Mouse (Mus musculus) liver, postnatal 0 days (tissue): Measurements from ENCODE around the gene Frmd4b. TPM values are rescaled to one million over a fixed set of nuclear protein-coding genes. Genes with fewer than 3 reads are reported as not detected.
A peak's percentile ranks its signal among the peaks of the same experiment; 100 is the strongest.
"Not testable (repeated sequence)": the region's sequence is repeated elsewhere in the genome, so short reads cannot be mapped to it uniquely, and the experiment has no call there.

ENCODE experiments used
- ATAC-seq: fragments of 200-750 bp; cut with Nextera tagmentation; 2 replicates; pipeline ENCODE4 v1.8.0; 2017; ENCODE audit warnings: mild to moderate bottlenecking, moderate library complexity
- DNase-seq: peaks from one replicate; pipeline ENCODE4 v3.0.0-alpha.2; 2016
- H3K27ac ChIP-seq: fragments of 300-500 bp; sonication (generic); 2 replicates; pipeline ENCODE4 v1.5.1; 2014; ENCODE audit warnings: antibody characterized with exemption, moderate library complexity, mild to moderate bottlenecking, low read depth
- H3K27me3 ChIP-seq: fragments of 300-500 bp; sonication (generic); 2 replicates; pipeline ENCODE4 v1.6.1; 2014; ENCODE audit warnings: low read length, control low read depth, mixed read lengths; ENCODE audit not compliant: insufficient read depth
- H3K36me3 ChIP-seq: fragments of 300-500 bp; sonication (generic); replicated peaks from 2 replicates; pipeline ENCODE4 v1.6.1; 2014; ENCODE audit warnings: mild to moderate bottlenecking, control low read depth, low read length, moderate library complexity, mixed read lengths; ENCODE audit not compliant: insufficient read depth
- H3K4me1 ChIP-seq: fragments of 300-500 bp; sonication (generic); 2 replicates; pipeline ENCODE4 v1.6.1; 2014; ENCODE audit warnings: antibody characterized with exemption, mild to moderate bottlenecking, control low read depth; ENCODE audit not compliant: insufficient read depth
- H3K4me2 ChIP-seq: fragments of 300-500 bp; sonication (generic); 2 replicates; pipeline ENCODE4 v1.6.1; 2014; ENCODE audit warnings: low read depth, mild to moderate bottlenecking, low read length, moderate library complexity, mixed read lengths
- H3K4me3 ChIP-seq: fragments of 300-500 bp; sonication (generic); 2 replicates; pipeline ENCODE4 v1.5.1; 2014; ENCODE audit warnings: low read depth, low read length
- H3K9ac ChIP-seq: fragments of 300-500 bp; sonication (generic); replicated peaks from 2 replicates; pipeline ENCODE4 v1.6.1; 2014; ENCODE audit warnings: mild to moderate bottlenecking, moderate library complexity
- H3K9me3 ChIP-seq: fragments of 300-500 bp; sonication (generic); 2 replicates; pipeline ENCODE4 v1.6.1; 2016; ENCODE audit warnings: mild to moderate bottlenecking, control low read depth, low read length, mixed read lengths
- CTCF ChIP-seq: sonication (generic); IDR thresholded peaks from 2 replicates; pipeline ENCODE4 v1.5.1; 2016; ENCODE audit warnings: antibody characterized with exemption, low read depth
- EP300 ChIP-seq: IDR thresholded peaks from 2 replicates; pipeline ENCODE4 v1.6.1; 2016; ENCODE audit warnings: antibody characterized with exemption, low read depth, mild to moderate bottlenecking
- WGBS: fragments of 180-500 bp; shearing (Covaris S2); extraction: QIAGEN DNeasy Blood & Tissue Kit; methylation state at CpG from one replicate; pipeline ENCODE4 v1.1.7; 2014; ENCODE audit not compliant: insufficient replicate concordance; 5-methylcytosine and 5-hydroxymethylcytosine counted together
- polyA plus RNA-seq: library from polyadenylated mRNA; unstranded; fragments of >200 nt; fragmentation: Nextera tagmentation; extraction: Ambion mirVana; gene quantifications from 2 replicates; pipeline ENCODE4 v1.2.1, GENCODE M21; 2015

Frmd4b gene
- polyA plus RNA-seq, 1 experiment from 2014 or later = 8.3 TPM

DNA sequence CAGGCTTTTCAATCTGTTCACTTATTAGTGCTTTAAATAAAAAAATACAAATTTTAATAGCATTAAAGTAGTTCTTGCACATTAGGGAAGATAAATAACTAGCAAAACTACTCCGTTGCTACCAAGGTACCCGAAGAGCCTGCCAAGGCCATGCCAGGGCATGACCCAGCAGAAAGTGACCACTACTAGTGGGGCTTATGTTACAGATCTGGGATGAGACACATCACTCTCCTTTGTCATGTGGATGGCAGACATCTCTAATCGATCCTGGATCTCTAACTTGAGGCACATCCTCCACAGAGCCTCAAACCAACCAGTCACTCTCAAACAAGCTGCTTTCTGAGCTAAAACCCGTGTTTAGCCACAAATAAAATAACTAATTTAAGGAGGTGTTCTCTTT is 350.7 kb downstream of the Frmd4b start:
- 62% methylated on average over 4 of the region's 4 CpGs for WGBS
- no peaks in the 10 kb centered on the region for H3K36me3 ChIP-seq
- ATAC-seq = no peak
- H3K4me1 ChIP-seq = no peaks in the 10 kb centered on the region
- H3K27me3 ChIP-seq = no peaks in the 10 kb centered on the region
- H3K4me3 ChIP-seq = no peak overlapping the region
- no peak overlapping the region for H3K9ac ChIP-seq
- no peak overlapping the region for H3K4me2 ChIP-seq
- no peaks in the 10 kb centered on the region for H3K9me3 ChIP-seq
- no peak overlapping the region for H3K27ac ChIP-seq
- no peak for TF ChIP-seq CTCF
- TF ChIP-seq EP300 = no peak
- no peak for DNase-seq

DNA sequence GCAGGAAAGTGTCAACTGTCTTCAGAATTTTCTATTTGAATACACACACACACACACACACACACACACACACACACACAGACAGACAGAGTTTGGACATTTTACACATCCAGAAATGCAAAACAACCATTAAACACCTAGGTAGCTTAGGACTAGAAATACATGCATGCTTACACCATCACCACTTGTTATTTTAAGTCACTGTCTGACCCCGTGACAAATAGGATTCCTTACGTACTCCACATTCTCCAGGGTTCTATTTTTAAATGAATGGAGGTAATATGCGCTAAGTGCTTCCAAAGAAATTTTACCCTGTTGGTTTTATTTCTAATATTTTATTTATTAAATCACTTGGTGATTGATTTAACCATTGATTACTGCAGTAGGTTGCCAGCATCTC is 351.6 kb downstream of the Frmd4b start:
- H3K9ac ChIP-seq = no peak overlapping the region
- H3K27me3 ChIP-seq = no peaks in the 10 kb centered on the region
- no peak for DNase-seq
- peak overlapping the region; percentile 85 for H3K27ac ChIP-seq
- no peaks in the 10 kb centered on the region for H3K4me1 ChIP-seq
- no peaks in the 10 kb centered on the region for H3K36me3 ChIP-seq
- no peak for TF ChIP-seq EP300
- no peak for TF ChIP-seq CTCF
- no peak overlapping the region for H3K4me2 ChIP-seq
- no peak overlapping the region for H3K4me3 ChIP-seq
- ATAC-seq = no peak
- 84% methylated on average over 3 of the region's 3 CpGs for WGBS
- no peaks in the 10 kb centered on the region for H3K9me3 ChIP-seq

DNA sequence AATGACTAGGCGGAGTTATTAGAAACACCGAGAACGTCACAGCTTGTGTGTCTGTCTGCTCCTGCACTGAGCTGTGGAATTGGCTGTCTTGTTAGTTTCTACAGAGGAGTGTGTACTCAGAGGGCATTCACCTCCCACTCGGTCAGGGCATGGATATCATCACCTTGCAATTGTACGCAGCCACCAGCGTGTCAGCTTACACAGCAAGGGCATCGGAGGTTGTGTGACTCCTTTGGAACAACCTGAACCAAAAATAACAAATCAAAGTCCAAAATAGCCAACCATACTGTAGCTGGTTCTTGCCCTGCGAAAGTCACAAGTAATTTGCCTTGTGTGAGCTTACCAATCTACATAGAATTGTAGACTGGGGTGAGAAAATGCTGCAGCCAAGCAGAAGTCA is 352.1 kb downstream of the Frmd4b start:
- no peaks in the 10 kb centered on the region for H3K4me1 ChIP-seq
- peak overlapping the region; percentile 85 for H3K27ac ChIP-seq
- DNase-seq = peak; percentile 59
- TF ChIP-seq CTCF = no peak
- peak; percentile 72; the same call in 1 of the 2 replicates for TF ChIP-seq EP300
- no peaks in the 10 kb centered on the region for H3K36me3 ChIP-seq
- no peak overlapping the region for H3K9ac ChIP-seq
- ATAC-seq = peak; percentile 81
- no peak overlapping the region for H3K4me3 ChIP-seq
- no peak overlapping the region for H3K4me2 ChIP-seq
- H3K9me3 ChIP-seq = no peaks in the 10 kb centered on the region
- 63% methylated on average over 8 of the region's 8 CpGs for WGBS
- H3K27me3 ChIP-seq = no peaks in the 10 kb centered on the region

DNA sequence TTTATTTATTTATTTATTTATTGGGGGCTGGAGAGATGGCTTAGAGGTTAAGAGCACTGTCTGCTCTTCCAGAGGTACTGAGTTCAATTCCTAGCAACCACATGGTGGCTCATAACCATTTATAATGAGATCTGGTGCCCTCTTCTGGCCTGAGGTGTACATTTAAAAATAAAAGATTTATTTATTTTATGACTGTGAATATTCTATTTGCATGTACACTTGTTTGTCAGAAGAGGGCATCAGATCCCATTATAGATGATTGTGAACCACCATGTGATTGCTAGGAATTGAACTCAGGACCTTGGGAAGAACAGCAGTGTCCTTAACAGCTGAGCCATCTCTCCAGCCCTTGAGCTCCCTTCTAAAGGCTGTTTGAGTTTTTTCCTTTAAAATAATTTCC is 353.6 kb downstream of the Frmd4b start:
- H3K4me1 ChIP-seq, ATAC-seq, H3K36me3 ChIP-seq, H3K4me2 ChIP-seq, H3K9ac ChIP-seq, H3K4me3 ChIP-seq, H3K27me3 ChIP-seq, H3K9me3 ChIP-seq, DNase-seq: not testable (repeated sequence)
- H3K27ac ChIP-seq = peak overlapping the region; percentile 85; the same call in 1 of the 2 replicates
- TF ChIP-seq CTCF = peak; percentile 34

GRCm38 (mm10) chr6:97262229-97262628 is 355.1 kb downstream of the Frmd4b start:
- Histone ChIP-seq H3K9me3 (no peaks in the 10 kb centered on the region), H3K4me1 (no peaks in the 10 kb centered on the region), H3K27me3 (no peaks in the 10 kb centered on the region), H3K36me3 (no peaks in the 10 kb centered on the region), H3K4me3 (no peak overlapping the region), H3K9ac (no peak overlapping the region), H3K27ac (peak overlapping the region; percentile 86), H3K4me2 (no peak overlapping the region)
- TF ChIP-seq EP300 = peak; percentile 61
- TF ChIP-seq CTCF = 0 out of 2 replicates have a peak, but pooled peaks have one; percentile 18
- DNase-seq (peak; percentile 58), ATAC-seq (peak; percentile 86)
- 39% methylated on average over 4 of the region's 4 CpGs for WGBS

DNA sequence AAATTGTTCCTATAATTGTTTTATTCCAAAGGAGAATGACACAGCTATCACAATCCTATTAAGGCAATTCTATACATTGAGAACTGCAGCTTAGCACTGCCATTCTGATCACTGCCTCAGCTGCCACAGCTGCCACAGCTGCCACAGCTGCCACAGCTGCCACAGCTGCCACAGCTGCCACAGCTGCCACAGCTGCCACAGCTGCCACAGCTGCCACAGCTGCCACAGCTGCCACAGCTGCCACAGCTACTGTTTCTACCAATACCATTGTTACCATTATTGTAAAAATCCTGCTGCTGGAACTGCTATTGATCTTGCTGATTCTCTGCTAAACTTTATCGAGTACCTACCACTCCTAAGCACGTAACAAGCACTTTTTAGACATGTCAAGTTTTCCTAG is 357.4 kb downstream of the Frmd4b start:
- H3K9me3 ChIP-seq, H3K36me3 ChIP-seq, H3K27ac ChIP-seq, ATAC-seq, H3K9ac ChIP-seq, DNase-seq, H3K4me3 ChIP-seq, H3K4me2 ChIP-seq, H3K4me1 ChIP-seq, H3K27me3 ChIP-seq: not testable (repeated sequence)
- 71% methylated on average over 2 of the region's 2 CpGs for WGBS

- H3K4me1 ChIP-seq = no peaks in the 10 kb centered on the region
- H3K9ac ChIP-seq = no peak overlapping the region
- ATAC-seq (no peak), DNase-seq (no peak)
- H3K27ac ChIP-seq = no peak overlapping the region
- 79% methylated on average over 1 of the region's 1 CpGs for WGBS
- TF ChIP-seq EP300 (no peak), CTCF (no peak)
- H3K9me3 ChIP-seq = no peaks in the 10 kb centered on the region
- no peak overlapping the region for H3K4me2 ChIP-seq
- no peaks in the 10 kb centered on the region for H3K27me3 ChIP-seq
- no peak overlapping the region for H3K4me3 ChIP-seq
- H3K36me3 ChIP-seq = no peaks in the 10 kb centered on the region
Measured at GRCm38 (mm10) chr6:97258489-97258888, 358.9 kb downstream of the Frmd4b start.
